Mouse (Mus musculus) lung, adult 2 months (tissue): ENCODE results near the gene Arhgef19.

ENCODE experiments used
- CTCF ChIP-seq: fragments of 200-500 bp; IDR thresholded peaks from 2 replicates; pipeline ENCODE4 v1.5.1; 2011; ENCODE audit warnings: mild to moderate bottlenecking, low read length, control low read depth; ENCODE audit not compliant: insufficient read depth
- POLR2A ChIP-seq: fragments of 200-500 bp; IDR thresholded peaks from 2 replicates; pipeline ENCODE4 v1.6.1; 2011; ENCODE audit warnings: low read depth, mild to moderate bottlenecking, control low read depth, low read length, borderline replicate concordance; ENCODE audit errors: extremely low read depth

- TF ChIP-seq POLR2A (no peak), CTCF (no peak)
Measured at GRCm38 (mm10) chr4:141244931-141245425, 5.7 kb downstream of the Arhgef19 start.
